Mouse (Mus musculus) T-helper 1 cell (primary cell): ENCODE results near the gene Rab3il1.

Experiments used
- in situ Hi-C: fragments of 300-600 bp; cut with MboI, MseI; formaldehyde crosslinking; loops from one replicate; pipeline ENCODE4 v1.15.1; 2025; ENCODE audit warnings: high pct_unique_total_duplicates

The Rab3il1 gene

GRCm38 (mm10) chr19:9982852-9983542 is 18.5 kb upstream of the Rab3il1 start:
- in situ Hi-C loops, result no loop called here

- in situ Hi-C loops, result no loop called here
Observed at GRCm38 (mm10) chr19:9984111-9985055, 17.1 kb upstream of the Rab3il1 start.

GRCm38 (mm10) chr19:9985190-9985899 is 16.1 kb upstream of the Rab3il1 start:
- in situ Hi-C loops, result no loop called here

- in situ Hi-C loops, result no loop called here
Observed at GRCm38 (mm10) chr19:9985900-9986421, 15.5 kb upstream of the Rab3il1 start.

- in situ Hi-C loops, result no loop called here
Observed at GRCm38 (mm10) chr19:9987192-9987591, 14.3 kb upstream of the Rab3il1 start.

- in situ Hi-C loops, result no loop called here
Observed at GRCm38 (mm10) chr19:9987593-9987992, 13.9 kb upstream of the Rab3il1 start.

- in situ Hi-C loops, result no loop called here
Observed at GRCm38 (mm10) chr19:9989171-9989883, 12.1 kb upstream of the Rab3il1 start.

GRCm38 (mm10) chr19:9989884-9990256 is 11.6 kb upstream of the Rab3il1 start:
- in situ Hi-C loops, result loop anchor here (5.0 kb wide), 1 partner anchor 78 kb away; no protein-coding TSS in a partner anchor

GRCm38 (mm10) chr19:9991304-9991703 is 10.2 kb upstream of the Rab3il1 start:
- in situ Hi-C loops, result loop anchor here (5.0 kb wide), 1 partner anchor 79 kb away; no protein-coding TSS in a partner anchor

- in situ Hi-C loops, result loop anchor here (5.0 kb wide), 1 partner anchor 80 kb away; no protein-coding TSS in a partner anchor
Observed at GRCm38 (mm10) chr19:9992011-9992958, 9.2 kb upstream of the Rab3il1 start.

- in situ Hi-C loops, result loop anchor here (5.0 kb wide), 1 partner anchor 81 kb away; no protein-coding TSS in a partner anchor
Observed at GRCm38 (mm10) chr19:9993036-9993656, 8.3 kb upstream of the Rab3il1 start.

GRCm38 (mm10) chr19:9997204-9998062 is 4.0 kb upstream of the Rab3il1 start:
- in situ Hi-C loops, result no loop called here

- in situ Hi-C loops, result no loop called here
Observed at GRCm38 (mm10) chr19:9998063-9998416, 3.4 kb upstream of the Rab3il1 start.

GRCm38 (mm10) chr19:9998736-9999486 is 2.6 kb upstream of the Rab3il1 start:
- in situ Hi-C loops, result no loop called here

GRCm38 (mm10) chr19:10000330-10000729 is 1.1 kb upstream of the Rab3il1 start:
- in situ Hi-C loops, result no loop called here

- in situ Hi-C loops, result no loop called here
Observed at GRCm38 (mm10) chr19:10003696-10004095, 2.2 kb downstream of the Rab3il1 start.

- in situ Hi-C loops, result no loop called here
Observed at GRCm38 (mm10) chr19:10011408-10011807, 9.9 kb downstream of the Rab3il1 start.

GRCm38 (mm10) chr19:10012827-10013278 is 11.4 kb downstream of the Rab3il1 start:
- in situ Hi-C loops, result no loop called here
